ENCODE assay signal across 10 mouse cellular contexts in the genomic region with DNA sequence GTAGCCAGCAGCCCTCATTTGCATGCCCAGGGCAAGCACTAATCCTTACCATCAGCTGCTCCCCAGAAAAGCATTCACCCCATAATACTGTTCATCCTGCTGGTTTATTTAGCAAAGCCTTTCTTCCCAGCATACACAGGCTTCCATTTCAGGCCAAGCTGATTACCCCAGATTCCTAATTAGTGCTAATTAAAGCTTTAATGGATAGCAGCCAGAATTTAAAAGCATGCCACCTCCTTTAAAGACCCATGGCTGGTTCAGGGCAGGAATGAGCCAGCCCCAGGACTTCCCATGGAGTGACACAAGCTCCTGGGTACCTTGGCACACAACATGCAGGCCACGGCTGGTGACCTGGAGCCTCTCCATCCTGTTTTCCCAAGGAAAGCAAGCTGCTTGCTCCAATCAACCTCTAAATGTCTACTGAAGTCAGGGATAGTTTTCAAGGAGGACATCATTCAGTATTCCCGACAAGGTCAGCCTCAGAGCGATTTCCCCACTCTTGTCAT.
DNase-seq lines count a peak whose midpoint lies in the region; ATAC-seq and TF ChIP-seq lines count a peak whose summit lies in the region.
"Had no signal": no experiment of that assay in that cellular context is flagged by ENCODE, and none has a peak within 500 bp of the region (broad histone marks: within the 10 kb centered on the region; RNA-seq: fewer than 3 reads in every experiment).

No protein-coding gene starts in this region.

- no peak overlapping the region for H3K9ac ChIP-seq in hindbrain, embryonic 15.5 days
- H3K9ac ChIP-seq in hindbrain, embryonic 11.5 days (ENCODE audit: low read depth, low read length) = no peak overlapping the region
- H3K9ac ChIP-seq in forebrain, embryonic 16.5 days (replicated peaks; ENCODE audit: low read depth, low read length) = no peak overlapping the region
- no peak overlapping the region for H3K9ac ChIP-seq in midbrain, postnatal 0 days (replicated peaks; ENCODE audit: low read length, poor library complexity, severe bottlenecking)
- H3K9ac ChIP-seq in liver, postnatal 0 days (replicated peaks) = no peak overlapping the region
- H3K9ac ChIP-seq: limb, embryonic 13.5 days had no signal

- ATAC-seq in hindbrain, embryonic 15.5 days (ENCODE audit: low FRiP score, low read depth) = peak; percentile 71; the same call in 1 of the 2 replicates
- ATAC-seq in hindbrain, embryonic 11.5 days (ENCODE audit: low FRiP score) = no peak
- peak; percentile 95 for ATAC-seq in forebrain, embryonic 16.5 days
- ATAC-seq in midbrain, postnatal 0 days (ENCODE audit: low FRiP score) = no peak
- ATAC-seq in liver, postnatal 0 days = no peak

- 0 out of 2 replicates have a peak overlapping the region, but pooled peaks have one; percentile 19 for H3K27ac ChIP-seq in hindbrain, embryonic 15.5 days (replicated peaks)
- no peak overlapping the region for H3K27ac ChIP-seq in hindbrain, embryonic 11.5 days (ENCODE audit: low read depth, low read length)
- H3K27ac ChIP-seq in forebrain, embryonic 16.5 days (ENCODE audit: low read length) = no peak overlapping the region
- H3K27ac ChIP-seq in midbrain, postnatal 0 days (ENCODE audit: low read depth, low read length) = peak overlapping the region; percentile 44; the same call in 1 of the 2 replicates
- H3K27ac ChIP-seq in liver, postnatal 0 days (ENCODE audit: low read depth) = no peak overlapping the region

- no peak overlapping the region for H3K4me2 ChIP-seq in hindbrain, embryonic 15.5 days
- no peak overlapping the region for H3K4me2 ChIP-seq in hindbrain, embryonic 11.5 days (replicated peaks; ENCODE audit: low read depth, low read length)
- no peak overlapping the region for H3K4me2 ChIP-seq in forebrain, embryonic 16.5 days (ENCODE audit: low read length)
- H3K4me2 ChIP-seq in midbrain, postnatal 0 days (ENCODE audit: low read depth, low read length, poor library complexity, severe bottlenecking) = no peak overlapping the region
- H3K4me2 ChIP-seq in liver, postnatal 0 days (ENCODE audit: low read depth, low read length) = no peak overlapping the region
- H3K4me2 ChIP-seq: limb, embryonic 13.5 days had no signal

- no peak for DNase-seq in hindbrain, embryonic 11.5 days (ENCODE audit: low spot score)
- peak; percentile 56 for DNase-seq in cerebellum, adult 11 months
- peak; percentile 69 for DNase-seq in midbrain, postnatal 0 days (ENCODE audit: low spot score)
- no peak for DNase-seq in thymus, postnatal 36 days
- no peak for DNase-seq in thymus, postnatal 10 days (ENCODE audit: low spot score in 2 of 2)
- no peak for DNase-seq in liver, postnatal 0 days
- DNase-seq: heart, postnatal 4 days had no signal

- no peaks in the 10 kb centered on the region for H3K27me3 ChIP-seq in hindbrain, embryonic 15.5 days
- H3K27me3 ChIP-seq in hindbrain, embryonic 11.5 days (ENCODE audit: control insufficient read depth, insufficient read depth, low read length) = no peaks in the 10 kb centered on the region
- peaks cover 3% of the 10 kb centered on the region; the same call in 1 of the 2 replicates for H3K27me3 ChIP-seq in forebrain, embryonic 16.5 days (replicated peaks; ENCODE audit: control insufficient read depth, insufficient read depth, low read length)
- no peaks in the 10 kb centered on the region for H3K27me3 ChIP-seq in midbrain, postnatal 0 days (ENCODE audit: insufficient read depth, low read length)
- H3K27me3 ChIP-seq in liver, postnatal 0 days (ENCODE audit: insufficient read depth, low read length) = no peaks in the 10 kb centered on the region

- H3K4me3 ChIP-seq in hindbrain, embryonic 15.5 days = no peak overlapping the region
- H3K4me3 ChIP-seq in hindbrain, embryonic 11.5 days (ENCODE audit: low read depth, low read length) = no peak overlapping the region
- H3K4me3 ChIP-seq in forebrain, embryonic 16.5 days (replicated peaks; ENCODE audit: low read length) = no peak overlapping the region
- no peak overlapping the region for H3K4me3 ChIP-seq in midbrain, postnatal 0 days (ENCODE audit: low read depth, low read length)
- no peak overlapping the region for H3K4me3 ChIP-seq in liver, postnatal 0 days (ENCODE audit: low read depth, low read length)
- H3K4me3 ChIP-seq: limb, embryonic 13.5 days had no signal

- no peak for TF ChIP-seq CTCF in midbrain, postnatal 0 days (IDR thresholded peaks at IDR 0.05)
- TF ChIP-seq CTCF in liver, postnatal 0 days (IDR thresholded peaks at IDR 0.05; ENCODE audit: low read depth) = no peak

- H3K36me3 ChIP-seq in hindbrain, embryonic 15.5 days = no peaks in the 10 kb centered on the region
- H3K36me3 ChIP-seq in hindbrain, embryonic 11.5 days (ENCODE audit: control insufficient read depth, insufficient read depth, low read length) = no peaks in the 10 kb centered on the region
- H3K36me3 ChIP-seq in forebrain, embryonic 16.5 days (ENCODE audit: control insufficient read depth, insufficient read depth) = no peaks in the 10 kb centered on the region
- no peaks in the 10 kb centered on the region for H3K36me3 ChIP-seq in midbrain, postnatal 0 days (ENCODE audit: insufficient read depth, low read length)
- H3K36me3 ChIP-seq in liver, postnatal 0 days (replicated peaks; ENCODE audit: insufficient read depth, low read length) = no peaks in the 10 kb centered on the region
- H3K36me3 ChIP-seq: limb, embryonic 13.5 days had no signal

- peaks cover 21% of the 10 kb centered on the region for H3K4me1 ChIP-seq in hindbrain, embryonic 15.5 days (replicated peaks)
- peaks cover 2% of the 10 kb centered on the region; the same call in 1 of the 2 replicates for H3K4me1 ChIP-seq in hindbrain, embryonic 11.5 days (replicated peaks; ENCODE audit: control insufficient read depth, insufficient read depth, low read length)
- peaks cover 35% of the 10 kb centered on the region for H3K4me1 ChIP-seq in forebrain, embryonic 16.5 days (replicated peaks; ENCODE audit: control insufficient read depth, insufficient read depth, low read length)
- peaks cover 7% of the 10 kb centered on the region for H3K4me1 ChIP-seq in midbrain, postnatal 0 days (ENCODE audit: insufficient read depth, low read length)
- H3K4me1 ChIP-seq in liver, postnatal 0 days (ENCODE audit: insufficient read depth) = no peaks in the 10 kb centered on the region

- H3K9me3 ChIP-seq in hindbrain, embryonic 15.5 days = no peaks in the 10 kb centered on the region
- no peaks in the 10 kb centered on the region for H3K9me3 ChIP-seq in hindbrain, embryonic 11.5 days (ENCODE audit: control insufficient read depth, low read length)
- H3K9me3 ChIP-seq in forebrain, embryonic 16.5 days (ENCODE audit: control insufficient read depth, low read length) = no peaks in the 10 kb centered on the region
- no peaks in the 10 kb centered on the region for H3K9me3 ChIP-seq in midbrain, postnatal 0 days (ENCODE audit: low read length)
- H3K9me3 ChIP-seq in liver, postnatal 0 days (ENCODE audit: low read length) = no peaks in the 10 kb centered on the region
- H3K9me3 ChIP-seq: limb, embryonic 13.5 days had no signal

- 72% methylated on average over 3 of the region's 3 CpGs for WGBS in hindbrain, embryonic 15.5 days
- WGBS in hindbrain, embryonic 11.5 days = 78% methylated on average over 3 of the region's 3 CpGs
- 24% methylated on average over 3 of the region's 3 CpGs for WGBS in forebrain, embryonic 16.5 days
- WGBS in midbrain, postnatal 0 days = 75% methylated on average over 3 of the region's 3 CpGs
- 77% methylated on average over 3 of the region's 3 CpGs for WGBS in liver, postnatal 0 days (ENCODE audit: insufficient replicate concordance)

- TF ChIP-seq EP300 in liver, postnatal 0 days (IDR thresholded peaks at IDR 0.05; ENCODE audit: low read depth) = no peak

Comparison
In these comparisons a context has a peak if more than half of its experiments do, and no peak if none do; other contexts are left out.
1. ATAC-seq: peak in hindbrain, embryonic 15.5 days (single experiment) and forebrain, embryonic 16.5 days (single experiment); none in hindbrain, embryonic 11.5 days (single experiment), midbrain, postnatal 0 days (single experiment) and liver, postnatal 0 days (single experiment).
2. H3K27ac ChIP-seq: peak in hindbrain, embryonic 15.5 days (single experiment) and midbrain, postnatal 0 days (single experiment); none in hindbrain, embryonic 11.5 days (single experiment), forebrain, embryonic 16.5 days (single experiment) and liver, postnatal 0 days (single experiment).
3. DNase-seq: peak in cerebellum, adult 11 months (single experiment) and midbrain, postnatal 0 days (single experiment); none in hindbrain, embryonic 11.5 days (single experiment), thymus, postnatal 36 days (0 of 2), thymus, postnatal 10 days (0 of 2) and liver, postnatal 0 days (single experiment).